Mouse (Mus musculus): ENCODE measurements around the gene Etv1. TPM values are rescaled to one million over a fixed set of nuclear protein-coding genes. Genes with fewer than 3 reads are reported as not detected.

Gene Etv1
- polyA plus RNA-seq, 1 experiment from 2014 or later: 12.8 TPM

GRCm38 (mm10) chr12:38778299-38779075, 693 bp upstream of the Etv1 start:
- under 1% methylated on average over 36 of the region's 37 CpGs for WGBS
- peak overlapping the region; percentile 93 for H3K27ac ChIP-seq
- peak overlapping the region; percentile 90 for H3K4me2 ChIP-seq (ENCODE audit: low read length)
- H3K9me3 ChIP-seq (replicated peaks; ENCODE audit: low read length): no peaks in the 10 kb centered on the region
- H3K4me3 ChIP-seq (replicated peaks; ENCODE audit: low read depth, low read length): peak overlapping the region; percentile 51
- peak; percentile 98 for DNase-seq (ENCODE audit: low spot score)
- peak overlapping the region; percentile 65 for H3K9ac ChIP-seq (ENCODE audit: low read depth, low read length)
- ATAC-seq (replicated peaks; ENCODE audit: low FRiP score, low read depth): peak; percentile 97
- H3K27me3 ChIP-seq (ENCODE audit: insufficient read depth, low read length): no peaks in the 10 kb centered on the region
- peaks cover 3% of the 10 kb centered on the region; the same call in 1 of the 2 replicates for H3K4me1 ChIP-seq (replicated peaks; ENCODE audit: insufficient read depth, low read length)
- H3K36me3 ChIP-seq (ENCODE audit: insufficient read depth, low read length): no peaks in the 10 kb centered on the region
- peak; percentile 45; the same call in 1 of the 2 replicates for TF ChIP-seq CTCF (IDR thresholded peaks at IDR 0.05; ENCODE audit: low read depth)

- Histone ChIP-seq H3K4me1 (replicated peaks; ENCODE audit: insufficient read depth, low read length) (peaks cover 3% of the 10 kb centered on the region; the same call in 1 of the 2 replicates), H3K9me3 (replicated peaks; ENCODE audit: low read length) (no peaks in the 10 kb centered on the region), H3K9ac (ENCODE audit: low read depth, low read length) (peak overlapping the region; percentile 65), H3K4me3 (replicated peaks; ENCODE audit: low read depth, low read length) (peak overlapping the region; percentile 51), H3K4me2 (ENCODE audit: low read length) (peak overlapping the region; percentile 90), H3K36me3 (ENCODE audit: insufficient read depth, low read length) (no peaks in the 10 kb centered on the region), H3K27me3 (ENCODE audit: insufficient read depth, low read length) (no peaks in the 10 kb centered on the region), H3K27ac (peak overlapping the region; percentile 93)
- ATAC-seq (replicated peaks; ENCODE audit: low FRiP score, low read depth) (no peak), DNase-seq (ENCODE audit: low spot score) (peak; percentile 94)
- peak; percentile 50 for TF ChIP-seq CTCF (IDR thresholded peaks at IDR 0.05; ENCODE audit: low read depth)
- under 1% methylated on average over 33 of the region's 33 CpGs for WGBS
Observed at GRCm38 (mm10) chr12:38780006-38780954, 1.1 kb downstream of the Etv1 start.

GRCm38 (mm10) chr12:38780955-38781304, 1.8 kb downstream of the Etv1 start:
- DNase-seq (ENCODE audit: low spot score) (peak; percentile 50), ATAC-seq (replicated peaks; ENCODE audit: low FRiP score, low read depth) (no peak)
- Histone ChIP-seq H3K36me3 (ENCODE audit: insufficient read depth, low read length) (no peaks in the 10 kb centered on the region), H3K4me3 (replicated peaks; ENCODE audit: low read depth, low read length) (peak overlapping the region; percentile 51), H3K9me3 (replicated peaks; ENCODE audit: low read length) (no peaks in the 10 kb centered on the region), H3K27ac (no peak overlapping the region), H3K9ac (ENCODE audit: low read depth, low read length) (peak overlapping the region; percentile 65), H3K27me3 (ENCODE audit: insufficient read depth, low read length) (no peaks in the 10 kb centered on the region), H3K4me1 (replicated peaks; ENCODE audit: insufficient read depth, low read length) (peaks cover 3% of the 10 kb centered on the region; the same call in 1 of the 2 replicates), H3K4me2 (ENCODE audit: low read length) (peak overlapping the region; percentile 90)
- no peak for TF ChIP-seq CTCF (IDR thresholded peaks at IDR 0.05; ENCODE audit: low read depth)
- under 1% methylated on average over 11 of the region's 11 CpGs for WGBS

GRCm38 (mm10) chr12:38781686-38782085, 2.5 kb downstream of the Etv1 start:
- WGBS: 25% methylated on average over 6 of the region's 6 CpGs
- H3K4me1 ChIP-seq (replicated peaks; ENCODE audit: insufficient read depth, low read length): peaks cover 3% of the 10 kb centered on the region; the same call in 1 of the 2 replicates
- H3K4me2 ChIP-seq (ENCODE audit: low read length): peak overlapping the region; percentile 90
- peak overlapping the region; percentile 51; the same call in 1 of the 2 replicates for H3K4me3 ChIP-seq (replicated peaks; ENCODE audit: low read depth, low read length)
- no peak overlapping the region for H3K9ac ChIP-seq (ENCODE audit: low read depth, low read length)
- no peaks in the 10 kb centered on the region for H3K36me3 ChIP-seq (ENCODE audit: insufficient read depth, low read length)
- H3K9me3 ChIP-seq (replicated peaks; ENCODE audit: low read length): no peaks in the 10 kb centered on the region
- H3K27ac ChIP-seq: no peak overlapping the region
- no peak for TF ChIP-seq CTCF (IDR thresholded peaks at IDR 0.05; ENCODE audit: low read depth)
- H3K27me3 ChIP-seq (ENCODE audit: insufficient read depth, low read length): no peaks in the 10 kb centered on the region
- DNase-seq (ENCODE audit: low spot score) (no peak), ATAC-seq (replicated peaks; ENCODE audit: low FRiP score, low read depth) (no peak)

- Histone ChIP-seq H3K4me2 (ENCODE audit: low read length) (no peak overlapping the region), H3K36me3 (ENCODE audit: insufficient read depth, low read length) (no peaks in the 10 kb centered on the region), H3K4me1 (replicated peaks; ENCODE audit: insufficient read depth, low read length) (peaks cover 5% of the 10 kb centered on the region), H3K27ac (no peak overlapping the region), H3K9me3 (replicated peaks; ENCODE audit: low read length) (no peaks in the 10 kb centered on the region), H3K27me3 (ENCODE audit: insufficient read depth, low read length) (no peaks in the 10 kb centered on the region), H3K4me3 (replicated peaks; ENCODE audit: low read depth, low read length) (no peak overlapping the region), H3K9ac (ENCODE audit: low read depth, low read length) (no peak overlapping the region)
- ATAC-seq (replicated peaks; ENCODE audit: low FRiP score, low read depth) (no peak), DNase-seq (ENCODE audit: low spot score) (no peak)
- TF ChIP-seq CTCF (IDR thresholded peaks at IDR 0.05; ENCODE audit: low read depth): no peak
- 82% methylated on average over 1 of the region's 1 CpGs for WGBS
Observed at GRCm38 (mm10) chr12:38783291-38783690, 4.1 kb downstream of the Etv1 start.

GRCm38 (mm10) chr12:38784221-38784620, 5.0 kb downstream of the Etv1 start:
- DNase-seq (ENCODE audit: low spot score) (no peak), ATAC-seq (replicated peaks; ENCODE audit: low FRiP score, low read depth) (no peak)
- Histone ChIP-seq H3K4me2 (ENCODE audit: low read length) (no peak overlapping the region), H3K9ac (ENCODE audit: low read depth, low read length) (no peak overlapping the region), H3K27ac (no peak overlapping the region), H3K27me3 (ENCODE audit: insufficient read depth, low read length) (no peaks in the 10 kb centered on the region), H3K36me3 (ENCODE audit: insufficient read depth, low read length) (no peaks in the 10 kb centered on the region), H3K4me3 (replicated peaks; ENCODE audit: low read depth, low read length) (no peak overlapping the region), H3K4me1 (replicated peaks; ENCODE audit: insufficient read depth, low read length) (peaks cover 8% of the 10 kb centered on the region), H3K9me3 (replicated peaks; ENCODE audit: low read length) (no peaks in the 10 kb centered on the region)
- TF ChIP-seq CTCF (IDR thresholded peaks at IDR 0.05; ENCODE audit: low read depth): no peak
- 28% methylated on average over 1 of the region's 1 CpGs for WGBS
